Mouse (Mus musculus): ENCODE data around the gene Acot13. TPM values are rescaled to one million over a fixed set of nuclear protein-coding genes. Genes with fewer than 3 reads are reported as not detected.
"Not testable (repeated sequence)": the region's sequence is repeated elsewhere in the genome, so short reads cannot be mapped to it uniquely, and the experiment has no call there.

The Acot13 gene
- polyA plus RNA-seq, 1 experiment from 2014 or later, result 210 TPM

- Histone ChIP-seq H3K4me3 (no peak overlapping the region), H3K27ac (replicated peaks) (no peak overlapping the region), H3K4me2 (no peak overlapping the region), H3K27me3 (replicated peaks) (no peaks in the 10 kb centered on the region), H3K9ac (no peak overlapping the region), H3K4me1 (peaks cover 6% of the 10 kb centered on the region), H3K36me3 (no peaks in the 10 kb centered on the region), H3K9me3 (no peaks in the 10 kb centered on the region)
- ATAC-seq (ENCODE audit: extremely low read depth, insufficient number of reproducible peaks, low FRiP score, low TSS enrichment), result no peak
- 51% methylated on average over 3 of the region's 3 CpGs for WGBS
Observed at GRCm38 (mm10) chr13:24852570-24852969, 21.2 kb upstream of the Acot13 start.

- H3K4me3 ChIP-seq, result no peak overlapping the region
- H3K4me2 ChIP-seq, result no peak overlapping the region
- no peaks in the 10 kb centered on the region for H3K9me3 ChIP-seq
- H3K27ac ChIP-seq (replicated peaks), result no peak overlapping the region
- WGBS, result 75% methylated on average over 2 of the region's 2 CpGs
- H3K4me1 ChIP-seq, result peaks cover 4% of the 10 kb centered on the region
- no peaks in the 10 kb centered on the region for H3K36me3 ChIP-seq
- no peaks in the 10 kb centered on the region for H3K27me3 ChIP-seq (replicated peaks)
- no peak overlapping the region for H3K9ac ChIP-seq
- ATAC-seq (ENCODE audit: extremely low read depth, insufficient number of reproducible peaks, low FRiP score, low TSS enrichment), result no peak
Observed at GRCm38 (mm10) chr13:24851989-24852388, 20.6 kb upstream of the Acot13 start.

- no peak for ATAC-seq (ENCODE audit: extremely low read depth, insufficient number of reproducible peaks, low FRiP score, low TSS enrichment)
- no peaks in the 10 kb centered on the region for H3K36me3 ChIP-seq
- H3K9ac ChIP-seq, result no peak overlapping the region
- H3K27me3 ChIP-seq (replicated peaks), result no peaks in the 10 kb centered on the region
- 78% methylated on average over 4 of the region's 4 CpGs for WGBS
- peaks cover 13% of the 10 kb centered on the region for H3K4me1 ChIP-seq
- no peaks in the 10 kb centered on the region for H3K9me3 ChIP-seq
- H3K4me2 ChIP-seq, result no peak overlapping the region
- no peak overlapping the region for H3K27ac ChIP-seq (replicated peaks)
- no peak overlapping the region for H3K4me3 ChIP-seq
Observed at GRCm38 (mm10) chr13:24849318-24849717, 18.0 kb upstream of the Acot13 start.

GRCm38 (mm10) chr13:24844983-24845955 is 13.9 kb upstream of the Acot13 start, which contains the start of gene D130043K22Rik:
Gene D130043K22Rik (plus strand): TSS chr13:24845135.
- Histone ChIP-seq H3K27ac (replicated peaks) (no peak within 1 kb of the TSS), H3K4me1 (peaks cover 9% of the 10 kb centered on the region), H3K9ac (peak within 1 kb of the TSS; percentile 47), H3K4me2 (peak within 1 kb of the TSS; percentile 76), H3K36me3 (peaks cover 18% of the 10 kb centered on the region), H3K27me3 (replicated peaks) (no peaks in the 10 kb centered on the region), H3K9me3 (no peaks in the 10 kb centered on the region), H3K4me3 (peak within 1 kb of the TSS; percentile 52)
- WGBS, result 14% methylated on average over 40 of the region's 40 CpGs
- ATAC-seq (ENCODE audit: extremely low read depth, insufficient number of reproducible peaks, low FRiP score, low TSS enrichment), result no peak

GRCm38 (mm10) chr13:24841702-24842101 is 10.4 kb upstream of the Acot13 start:
- Histone ChIP-seq H3K9me3 (no peaks in the 10 kb centered on the region), H3K36me3 (peaks cover 41% of the 10 kb centered on the region), H3K9ac (no peak overlapping the region), H3K4me1 (peaks cover 9% of the 10 kb centered on the region), H3K27me3 (replicated peaks) (no peaks in the 10 kb centered on the region), H3K27ac (replicated peaks) (no peak overlapping the region), H3K4me3 (no peak overlapping the region), H3K4me2 (no peak overlapping the region)
- ATAC-seq (ENCODE audit: extremely low read depth, insufficient number of reproducible peaks, low FRiP score, low TSS enrichment), result no peak
- WGBS, result 71% methylated on average over 3 of the region's 3 CpGs

- H3K27ac ChIP-seq (replicated peaks), result no peak overlapping the region
- WGBS, result 75% methylated on average over 3 of the region's 3 CpGs
Observed at GRCm38 (mm10) chr13:24839831-24840230, 8.5 kb upstream of the Acot13 start.

GRCm38 (mm10) chr13:24837765-24838164 is 6.4 kb upstream of the Acot13 start:
- ATAC-seq (ENCODE audit: extremely low read depth, insufficient number of reproducible peaks, low FRiP score, low TSS enrichment); H3K27ac ChIP-seq (replicated peaks); H3K4me3 ChIP-seq; H3K4me2 ChIP-seq; H3K9me3 ChIP-seq; H3K27me3 ChIP-seq (replicated peaks); H3K9ac ChIP-seq: not testable (repeated sequence)
- H3K4me1 ChIP-seq, result peaks cover 17% of the 10 kb centered on the region
- peaks cover 53% of the 10 kb centered on the region for H3K36me3 ChIP-seq
- WGBS, result 92% methylated on average over 8 of the region's 8 CpGs

More at GRCm38 (mm10) chr13:24839831-24840230, 8.5 kb upstream of the Acot13 start:
- Histone ChIP-seq H3K4me2 (no peak overlapping the region), H3K36me3 (peaks cover 50% of the 10 kb centered on the region), H3K9ac (no peak overlapping the region), H3K4me1 (peaks cover 2% of the 10 kb centered on the region), H3K27me3 (replicated peaks) (no peaks in the 10 kb centered on the region), H3K4me3 (no peak overlapping the region), H3K9me3 (no peaks in the 10 kb centered on the region)
- no peak for ATAC-seq (ENCODE audit: extremely low read depth, insufficient number of reproducible peaks, low FRiP score, low TSS enrichment)

- H3K36me3 ChIP-seq, result peaks cover 19% of the 10 kb centered on the region
- peak overlapping the region; percentile 92 for H3K4me2 ChIP-seq
- H3K4me3 ChIP-seq, result peak overlapping the region; percentile 92
- peak overlapping the region; percentile 99 for H3K9ac ChIP-seq
- 39% methylated on average over 2 of the region's 2 CpGs for WGBS
- no peaks in the 10 kb centered on the region for H3K9me3 ChIP-seq
- peaks cover 28% of the 10 kb centered on the region for H3K4me1 ChIP-seq
- H3K27ac ChIP-seq (replicated peaks), result peak overlapping the region; percentile 95; the same call in 1 of the 2 replicates
- ATAC-seq (ENCODE audit: extremely low read depth, insufficient number of reproducible peaks, low FRiP score, low TSS enrichment), result no peak
- no peaks in the 10 kb centered on the region for H3K27me3 ChIP-seq (replicated peaks)
Observed at GRCm38 (mm10) chr13:24832811-24833155, 1.4 kb upstream of the Acot13 start.

- Histone ChIP-seq H3K4me3 (peak overlapping the region; percentile 92), H3K36me3 (peaks cover 14% of the 10 kb centered on the region), H3K9ac (peak overlapping the region; percentile 99), H3K27ac (replicated peaks) (peak overlapping the region; percentile 95), H3K9me3 (no peaks in the 10 kb centered on the region), H3K27me3 (replicated peaks) (no peaks in the 10 kb centered on the region), H3K4me1 (peaks cover 34% of the 10 kb centered on the region), H3K4me2 (peak overlapping the region; percentile 92)
- peak; percentile 20; the same call in 1 of the 2 replicates for ATAC-seq (ENCODE audit: extremely low read depth, insufficient number of reproducible peaks, low FRiP score, low TSS enrichment)
- 4% methylated on average over 21 of the region's 21 CpGs for WGBS
Observed at GRCm38 (mm10) chr13:24832131-24832810, 931 bp upstream of the Acot13 start.

- H3K9ac ChIP-seq, result peak overlapping the region; percentile 99
- no peaks in the 10 kb centered on the region for H3K9me3 ChIP-seq
- H3K27ac ChIP-seq (replicated peaks), result peak overlapping the region; percentile 95
- peak overlapping the region; percentile 92 for H3K4me2 ChIP-seq
- H3K27me3 ChIP-seq (replicated peaks), result no peaks in the 10 kb centered on the region
- peaks cover 5% of the 10 kb centered on the region; the same call in 1 of the 2 replicates for H3K36me3 ChIP-seq
- ATAC-seq (ENCODE audit: extremely low read depth, insufficient number of reproducible peaks, low FRiP score, low TSS enrichment), result no peak
- 2% methylated on average over 20 of the region's 20 CpGs for WGBS
- H3K4me3 ChIP-seq, result peak overlapping the region; percentile 92
- peaks cover 47% of the 10 kb centered on the region for H3K4me1 ChIP-seq
Observed at GRCm38 (mm10) chr13:24830756-24831352, 486 bp downstream of the Acot13 start.

- Histone ChIP-seq H3K9ac (0 out of 2 replicates have a peak overlapping the region, but pooled peaks have one; percentile 47), H3K4me2 (peak overlapping the region; percentile 13; the same call in 1 of the 2 replicates)
- 37% methylated on average over 7 of the region's 7 CpGs for WGBS
Observed at GRCm38 (mm10) chr13:24826116-24826515, 5.2 kb downstream of the Acot13 start.

More at GRCm38 (mm10) chr13:24826116-24826515, 5.2 kb downstream of the Acot13 start:
- no peaks in the 10 kb centered on the region for H3K27me3 ChIP-seq (replicated peaks)
- no peak overlapping the region for H3K4me3 ChIP-seq
- ATAC-seq (ENCODE audit: extremely low read depth, insufficient number of reproducible peaks, low FRiP score, low TSS enrichment), result no peak
- no peaks in the 10 kb centered on the region for H3K9me3 ChIP-seq
- peaks cover 40% of the 10 kb centered on the region for H3K4me1 ChIP-seq
- peak overlapping the region; percentile 51 for H3K27ac ChIP-seq (replicated peaks)
- peaks cover 19% of the 10 kb centered on the region for H3K36me3 ChIP-seq

Data from heart, embryonic 13.5 days (tissue).